Mouse (Mus musculus) adrenal gland, postnatal 14 days (tissue): ENCODE results near the gene Olfr571. TPM values are rescaled to one million over a fixed set of nuclear protein-coding genes. Genes with fewer than 3 reads are reported as not detected.

Source experiments
- DNase-seq: peaks from one replicate; pipeline ENCODE4 v3.0.0; 2021; ENCODE audit warnings: mixed read lengths
- long read RNA-seq, 2 experiments: library from polyadenylated mRNA; stranded (forward); transcript quantifications; one replicate each; pipeline ENCODE4 v2.0.0; 2021
- total RNA-seq: library from RNA; stranded (reverse); gene quantifications from 2 replicates; pipeline ENCODE4 v1.2.3, GENCODE M21; 2021

Olfr571 gene
- not detected in 2 replicates for total RNA-seq
- long read RNA-seq, experiment 1, result 0 reads
- long read RNA-seq, experiment 2, result 0 reads

GRCm38 (mm10) chr7:102917032-102917875, at the start of gene Olfr571:
Gene Olfr571 (minus strand): TSS chr7:102917536.
- no peak for DNase-seq

- no peak for DNase-seq
Observed at GRCm38 (mm10) chr7:102962360-102962759, 45.0 kb upstream of the Olfr571 start, which contains the start of gene Olfr576. Gene Olfr576 (plus strand): TSS chr7:102962660.

GRCm38 (mm10) chr7:102958593-102958992, 41.3 kb upstream of the Olfr571 start, which contains the start of gene Olfr575:
Gene Olfr575 (minus strand): TSS chr7:102958775.
- no peak for DNase-seq

GRCm38 (mm10) chr7:102958137-102958536, 40.8 kb upstream of the Olfr571 start:
- DNase-seq, result no peak

GRCm38 (mm10) chr7:102950732-102951131, 33.4 kb upstream of the Olfr571 start:
- DNase-seq, result no peak

- DNase-seq, result no peak
Observed at GRCm38 (mm10) chr7:102948167-102948566, 30.8 kb upstream of the Olfr571 start, which contains the start of gene Olfr574. Gene Olfr574 (plus strand): TSS chr7:102948467.

- DNase-seq, result no peak
Observed at GRCm38 (mm10) chr7:102943417-102943816, 26.1 kb upstream of the Olfr571 start.

- DNase-seq, result no peak
Observed at GRCm38 (mm10) chr7:102942475-102942874, 25.1 kb upstream of the Olfr571 start, which contains the start of gene Olfr573-ps1. Gene Olfr573-ps1 (minus strand): TSS chr7:102942575.

GRCm38 (mm10) chr7:102927105-102927504, 9.8 kb upstream of the Olfr571 start:
- no peak for DNase-seq

GRCm38 (mm10) chr7:102924109-102924508, 6.8 kb upstream of the Olfr571 start, which contains the start of gene Olfr572:
Gene Olfr572 (plus strand): TSS chr7:102924409.
- no peak for DNase-seq

GRCm38 (mm10) chr7:102919632-102920031, 2.3 kb upstream of the Olfr571 start:
- DNase-seq, result no peak

GRCm38 (mm10) chr7:102916405-102916804, 931 bp downstream of the Olfr571 start:
- no peak for DNase-seq

GRCm38 (mm10) chr7:102915261-102915660, 2.1 kb downstream of the Olfr571 start:
- no peak for DNase-seq

GRCm38 (mm10) chr7:102890782-102891181, 26.6 kb downstream of the Olfr571 start, which contains the start of gene Olfr569:
Gene Olfr569 (minus strand): TSS chr7:102890882.
- no peak for DNase-seq

- DNase-seq, result no peak
Observed at GRCm38 (mm10) chr7:102876822-102877221, 40.5 kb downstream of the Olfr571 start, which contains the start of gene Olfr568. Gene Olfr568 (plus strand): TSS chr7:102877122.

- DNase-seq, result no peak
Observed at GRCm38 (mm10) chr7:102858665-102859064, 58.7 kb downstream of the Olfr571 start, which contains the start of gene Olfr566. Gene Olfr566 (minus strand): TSS chr7:102858765.

- DNase-seq, result no peak
Observed at GRCm38 (mm10) chr7:102855807-102856206, 61.5 kb downstream of the Olfr571 start.

Other genes with a start within 250 kb of the Olfr571 start
- gene Trim68, start 230.2 kb downstream of the Olfr571 start, total RNA-seq, result 9.4 and 10.3 TPM in 2 replicates
- not detected in 2 replicates for gene Olfr557, start 221.6 kb downstream of the Olfr571 start, total RNA-seq
- 1.1 and 1.4 TPM in 2 replicates for gene Olfr558, start 215.3 kb downstream of the Olfr571 start, total RNA-seq
- gene Olfr33, start 198.5 kb downstream of the Olfr571 start, total RNA-seq, result not detected in 2 replicates
- gene Olfr559, start 190.0 kb downstream of the Olfr571 start, total RNA-seq, result not detected in 2 replicates
- not detected in 2 replicates for gene Olfr560, start 158.2 kb downstream of the Olfr571 start, total RNA-seq
- 0.82 and 1.8 TPM in 2 replicates for gene Olfr78, start 158.1 kb downstream of the Olfr571 start, total RNA-seq
- not detected in 2 replicates for gene Olfr561, start 146.3 kb downstream of the Olfr571 start, total RNA-seq
- gene Olfr564, start 114.1 kb downstream of the Olfr571 start, total RNA-seq, result not detected in 2 replicates
- gene Olfr566, start 58.8 kb downstream of the Olfr571 start, total RNA-seq, result not detected in 2 replicates
- gene Olfr568, start 40.4 kb downstream of the Olfr571 start, total RNA-seq, result not detected in 2 replicates
- not detected in 2 replicates for gene Olfr569, start 26.7 kb downstream of the Olfr571 start, total RNA-seq
- not detected in 2 replicates for gene Olfr570, start 23.0 kb downstream of the Olfr571 start, total RNA-seq
- not detected in 2 replicates for gene Olfr572, start 6.9 kb upstream of the Olfr571 start, total RNA-seq
- not detected in 2 replicates for gene Olfr573-ps1, start 25.0 kb upstream of the Olfr571 start, total RNA-seq
- not detected in 2 replicates for gene Olfr574, start 30.9 kb upstream of the Olfr571 start, total RNA-seq
- gene Olfr575, start 41.2 kb upstream of the Olfr571 start, total RNA-seq, result not detected in 2 replicates
- not detected in 2 replicates for gene Olfr576, start 45.1 kb upstream of the Olfr571 start, total RNA-seq
- gene Olfr577, start 58.4 kb upstream of the Olfr571 start, total RNA-seq, result not detected in 2 replicates
- gene Olfr578, start 71.8 kb upstream of the Olfr571 start, total RNA-seq, result not detected in 2 replicates
- gene Olfr582, start 120.5 kb upstream of the Olfr571 start, total RNA-seq, result not detected in 2 replicates
- not detected in 2 replicates for gene Olfr583, start 133.8 kb upstream of the Olfr571 start, total RNA-seq
- not detected in 2 replicates for gene Olfr584, start 164.3 kb upstream of the Olfr571 start, total RNA-seq
- gene Olfr585, start 180.2 kb upstream of the Olfr571 start, total RNA-seq, result not detected in 2 replicates
- not detected in 2 replicates for gene Olfr586, start 208.1 kb upstream of the Olfr571 start, total RNA-seq
- gene Olfr588-ps1, start 223.3 kb upstream of the Olfr571 start, total RNA-seq, result not detected in 2 replicates
- not detected in 2 replicates for gene Olfr589, start 238.8 kb upstream of the Olfr571 start, total RNA-seq